Mouse (Mus musculus): ENCODE measurements at regions not wholly inside any gene's neighbourhood (a gene's known extent, or its start where the extent isn't known, plus 50 kb on each side); places are given as distances from the start of the nearest gene placed in this dataset.

- ATAC-seq (ENCODE audit: low read depth): no peak
- Histone ChIP-seq H3K9me3 (ENCODE audit: control insufficient read depth, low read length) (0 out of 2 replicates have a peak, but pooled peaks cover 4% of the 10 kb centered on the region), H3K4me2 (ENCODE audit: low read depth, low read length) (no peak overlapping the region), H3K36me3 (ENCODE audit: control insufficient read depth, insufficient read depth, low read length) (no peaks in the 10 kb centered on the region), H3K4me3 (ENCODE audit: low read depth, low read length) (no peak overlapping the region), H3K9ac (ENCODE audit: low read depth, low read length) (no peak overlapping the region), H3K4me1 (ENCODE audit: control insufficient read depth, insufficient read depth, low read length) (no peaks in the 10 kb centered on the region), H3K27ac (replicated peaks; ENCODE audit: low read depth, low read length) (no peak overlapping the region), H3K27me3 (replicated peaks; ENCODE audit: control insufficient read depth, insufficient read depth, low read length) (no peaks in the 10 kb centered on the region)
- WGBS: 25% methylated on average over 2 of the region's 2 CpGs
- DNase-seq (ENCODE audit: low spot score): no peak
These were observed 89.7 kb upstream of the Foxc1 start for GRCm38 (mm10) chr13:31716771-31717170.

DNA sequence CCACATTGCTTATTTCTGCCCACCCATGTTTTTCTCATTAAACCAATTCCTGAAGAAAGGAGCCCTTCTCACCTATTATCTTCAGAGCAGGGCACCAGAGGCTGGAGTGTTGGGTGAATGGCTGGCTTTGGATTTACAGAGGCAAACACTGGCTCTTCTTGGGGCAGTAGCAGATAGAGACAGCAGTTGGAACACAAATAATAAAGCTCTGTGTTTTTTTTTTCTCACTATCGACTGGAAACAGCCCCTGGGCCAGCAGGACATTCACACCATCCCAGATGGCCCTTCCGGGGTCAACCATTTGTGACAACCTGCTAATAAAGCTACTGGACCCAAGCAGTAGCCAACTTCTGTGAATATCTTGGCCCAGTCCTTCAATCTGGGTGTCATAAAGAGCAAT, 85.7 kb upstream of the Foxc1 start:
- 56% methylated on average over 2 of the region's 2 CpGs for WGBS

GRCm38 (mm10) chr13:31728862-31729261, 77.6 kb upstream of the Foxc1 start:
- no peak overlapping the region for H3K27ac ChIP-seq (replicated peaks; ENCODE audit: low read depth, low read length)
- DNase-seq (ENCODE audit: low spot score) (no peak), ATAC-seq (ENCODE audit: low read depth) (no peak)
- no peaks in the 10 kb centered on the region for H3K4me1 ChIP-seq (ENCODE audit: control insufficient read depth, insufficient read depth, low read length)
- H3K4me3 ChIP-seq (ENCODE audit: low read depth, low read length): no peak overlapping the region
- no peaks in the 10 kb centered on the region for H3K27me3 ChIP-seq (replicated peaks; ENCODE audit: control insufficient read depth, insufficient read depth, low read length)
- H3K9ac ChIP-seq (ENCODE audit: low read depth, low read length): no peak overlapping the region
- 82% methylated on average over 2 of the region's 2 CpGs for WGBS
- no peaks in the 10 kb centered on the region for H3K36me3 ChIP-seq (ENCODE audit: control insufficient read depth, insufficient read depth, low read length)
- no peak overlapping the region for H3K4me2 ChIP-seq (ENCODE audit: low read depth, low read length)
- no peaks in the 10 kb centered on the region for H3K9me3 ChIP-seq (ENCODE audit: control insufficient read depth, low read length)

More for the DNA sequence above, 85.7 kb upstream of the Foxc1 start:
- DNase-seq (ENCODE audit: low spot score) (no peak), ATAC-seq (ENCODE audit: low read depth) (no peak)
- Histone ChIP-seq H3K9me3 (ENCODE audit: control insufficient read depth, low read length) (0 out of 2 replicates have a peak, but pooled peaks cover 4% of the 10 kb centered on the region), H3K4me3 (ENCODE audit: low read depth, low read length) (no peak overlapping the region), H3K4me2 (ENCODE audit: low read depth, low read length) (no peak overlapping the region), H3K4me1 (ENCODE audit: control insufficient read depth, insufficient read depth, low read length) (no peaks in the 10 kb centered on the region), H3K9ac (ENCODE audit: low read depth, low read length) (no peak overlapping the region), H3K36me3 (ENCODE audit: control insufficient read depth, insufficient read depth, low read length) (no peaks in the 10 kb centered on the region), H3K27me3 (replicated peaks; ENCODE audit: control insufficient read depth, insufficient read depth, low read length) (no peaks in the 10 kb centered on the region), H3K27ac (replicated peaks; ENCODE audit: low read depth, low read length) (no peak overlapping the region)

GRCm38 (mm10) chr13:31746276-31746675, 60.2 kb upstream of the Foxc1 start:
- no peaks in the 10 kb centered on the region for H3K36me3 ChIP-seq (ENCODE audit: control insufficient read depth, insufficient read depth, low read length)
- H3K27ac ChIP-seq (replicated peaks; ENCODE audit: low read depth, low read length): no peak overlapping the region
- no peaks in the 10 kb centered on the region for H3K9me3 ChIP-seq (ENCODE audit: control insufficient read depth, low read length)
- DNase-seq (ENCODE audit: low spot score): no peak
- no peak for ATAC-seq (ENCODE audit: low read depth)
- no peak overlapping the region for H3K4me3 ChIP-seq (ENCODE audit: low read depth, low read length)
- H3K4me1 ChIP-seq (ENCODE audit: control insufficient read depth, insufficient read depth, low read length): no peaks in the 10 kb centered on the region
- H3K27me3 ChIP-seq (replicated peaks; ENCODE audit: control insufficient read depth, insufficient read depth, low read length): no peaks in the 10 kb centered on the region
- H3K9ac ChIP-seq (ENCODE audit: low read depth, low read length): no peak overlapping the region
- H3K4me2 ChIP-seq (ENCODE audit: low read depth, low read length): no peak overlapping the region
- WGBS: 83% methylated on average over 1 of the region's 1 CpGs
